ENCODE assay signal across 8 mouse cellular contexts in genomic region chr8:126536132-126536927, GRCm38 (mm10). TPM values are rescaled to one million over a fixed set of nuclear protein-coding genes. Genes with fewer than 3 reads are reported as not detected.
DNase-seq lines count a peak whose midpoint lies in the region; ATAC-seq and TF ChIP-seq lines count a peak whose summit lies in the region.

No protein-coding gene starts in this region.

- TF ChIP-seq CTCF in liver, adult 2 months (IDR thresholded peaks at IDR 0.05; ENCODE audit: low read depth, low read length): no peak

- no peak overlapping the region for H3K4me3 ChIP-seq in hindbrain, embryonic 14.5 days (replicated peaks; ENCODE audit: low read length)
- H3K4me3 ChIP-seq in liver, adult 2 months (ENCODE audit: insufficient read depth, low read depth, low read length): peak overlapping the region; percentile 24
- no peak overlapping the region for H3K4me3 ChIP-seq in neural tube, embryonic 14.5 days (ENCODE audit: low read depth, low read length)

- no peaks in the 10 kb centered on the region for H3K27me3 ChIP-seq in hindbrain, embryonic 14.5 days (ENCODE audit: control insufficient read depth, insufficient read depth, low read length)
- H3K27me3 ChIP-seq in liver, adult 2 months (ENCODE audit: control insufficient read depth, insufficient read depth, low read length): no peaks in the 10 kb centered on the region
- H3K27me3 ChIP-seq in neural tube, embryonic 14.5 days (ENCODE audit: control insufficient read depth, insufficient read depth, low read length): no peaks in the 10 kb centered on the region

- H3K27ac ChIP-seq in hindbrain, embryonic 14.5 days: peak overlapping the region; percentile 98
- peak overlapping the region; percentile 49 for H3K27ac ChIP-seq in liver, adult 2 months (replicated peaks; ENCODE audit: insufficient read depth, low read depth, low read length)
- H3K27ac ChIP-seq in neural tube, embryonic 14.5 days (ENCODE audit: low read depth, low read length): peak overlapping the region; percentile 90

- H3K4me2 ChIP-seq in hindbrain, embryonic 14.5 days (replicated peaks): peak overlapping the region; percentile 31; the same call in 1 of the 2 replicates
- no peak overlapping the region for H3K4me2 ChIP-seq in neural tube, embryonic 14.5 days (ENCODE audit: low read depth, low read length)

- no peaks in the 10 kb centered on the region for H3K9me3 ChIP-seq in hindbrain, embryonic 14.5 days (ENCODE audit: control insufficient read depth, low read length)
- no peaks in the 10 kb centered on the region for H3K9me3 ChIP-seq in neural tube, embryonic 14.5 days (ENCODE audit: control insufficient read depth, low read length)

- peak; percentile 49 for DNase-seq in cerebellum, adult 9-10 months
- DNase-seq in cerebellum, postnatal 36 days: no peak
- peak; percentile 75 for DNase-seq in c-Kit-positive CD71-negative TER-119-negative erythroid progenitor cells, embryonic 14.5 days (ENCODE audit: low read depth)
- peak; percentile 48 for DNase-seq in hindbrain, embryonic 14.5 days (ENCODE audit: low spot score)
- DNase-seq in liver, adult 2 months (ENCODE audit: extremely low read depth, low read depth, low spot score): peak; percentile 75
- no peak for DNase-seq in right cerebral cortex, postnatal 10 days (ENCODE audit: low spot score in 2 of 2)
- no peak for DNase-seq in layer of hippocampus, adult 9-10 months (ENCODE audit: low spot score)

- no peaks in the 10 kb centered on the region for H3K36me3 ChIP-seq in hindbrain, embryonic 14.5 days (replicated peaks; ENCODE audit: control insufficient read depth, insufficient read depth)
- H3K36me3 ChIP-seq in liver, adult 2 months (ENCODE audit: control insufficient read depth, insufficient read depth, low read length): no peaks in the 10 kb centered on the region
- no peaks in the 10 kb centered on the region for H3K36me3 ChIP-seq in neural tube, embryonic 14.5 days (ENCODE audit: control insufficient read depth, insufficient read depth, low read length)

- peak; percentile 29 for ATAC-seq in hindbrain, embryonic 14.5 days (ENCODE audit: low FRiP score)
- peak; percentile 51; the same call in 1 of the 2 replicates for ATAC-seq in neural tube, embryonic 14.5 days (ENCODE audit: low read depth)

- no peaks in the 10 kb centered on the region for H3K79me2 ChIP-seq in liver, adult 2 months (ENCODE audit: control insufficient read depth, insufficient read depth, low read length)

- H3K9ac ChIP-seq in hindbrain, embryonic 14.5 days: peak overlapping the region; percentile 53; the same call in 1 of the 2 replicates
- peak overlapping the region; percentile 30; the same call in 1 of the 2 replicates for H3K9ac ChIP-seq in liver, adult 2 months (ENCODE audit: low read depth, low read length)
- no peak overlapping the region for H3K9ac ChIP-seq in neural tube, embryonic 14.5 days (replicated peaks; ENCODE audit: low read depth, low read length)

- H3K4me1 ChIP-seq in hindbrain, embryonic 14.5 days (replicated peaks; ENCODE audit: control insufficient read depth, insufficient read depth, low read length): peaks cover 44% of the 10 kb centered on the region
- peaks cover 8% of the 10 kb centered on the region for H3K4me1 ChIP-seq in liver, adult 2 months (ENCODE audit: control insufficient read depth, insufficient read depth, low read length)
- peaks cover 41% of the 10 kb centered on the region for H3K4me1 ChIP-seq in neural tube, embryonic 14.5 days (ENCODE audit: control insufficient read depth, insufficient read depth, low read length)

- no peak for TF ChIP-seq POLR2A in liver, adult 2 months (IDR thresholded peaks at IDR 0.05; ENCODE audit: extremely low read depth, insufficient read depth, low read length)

- 14% methylated on average over 11 of the region's 11 CpGs for WGBS in hindbrain, embryonic 14.5 days
- 25% methylated on average over 11 of the region's 11 CpGs for WGBS in liver, adult 2 months
- WGBS in neural tube, embryonic 14.5 days: 8% methylated on average over 11 of the region's 11 CpGs

RNA-seq across cellular contexts. Expression of gene Irf2bp2, which starts 57.5 kb away (rescaled TPM):
- polyA plus RNA-seq in hindbrain, embryonic 14.5 days (2014; fragmentation: Nextera tagmentation; extraction: Ambion mirVana): 7.2 and 7.4 TPM in 2 replicates
- total RNA-seq in liver, adult 2 months (2014; rRNA removed): 26.3 and 39.2 TPM in 2 replicates
- 20.3 and 33.8 TPM in 2 replicates for polyA plus RNA-seq in liver, adult 2 months (2012; rRNA removed)
- 8.5 and 8.8 TPM in 2 replicates for polyA plus RNA-seq in neural tube, embryonic 14.5 days (2014; fragmentation: Nextera tagmentation; extraction: Ambion mirVana)

Comparison
In these comparisons a context has a peak if more than half of its experiments do, and no peak if none do; other contexts are left out.
1. DNase-seq: peak in cerebellum, adult 9-10 months (single experiment), c-Kit-positive CD71-negative TER-119-negative erythroid progenitor cells, embryonic 14.5 days (single experiment), hindbrain, embryonic 14.5 days (single experiment) and liver, adult 2 months (single experiment); none in cerebellum, postnatal 36 days (0 of 2), right cerebral cortex, postnatal 10 days (0 of 2) and layer of hippocampus, adult 9-10 months (single experiment).
2. Peak in every context shown above with its lines, with median percentiles within 50 percentile points of each other: H3K27ac ChIP-seq.